Mouse (Mus musculus) cerebellum, adult 11 months (tissue): ENCODE results near the gene Nfia.

Experiments used
- DNase-seq: peaks from one replicate; pipeline ENCODE4 v3.0.0; 2022

Gene Nfia

GRCm38 (mm10) chr4:97968786-97969348, 196.3 kb downstream of the Nfia start:
- no peak for DNase-seq

DNA sequence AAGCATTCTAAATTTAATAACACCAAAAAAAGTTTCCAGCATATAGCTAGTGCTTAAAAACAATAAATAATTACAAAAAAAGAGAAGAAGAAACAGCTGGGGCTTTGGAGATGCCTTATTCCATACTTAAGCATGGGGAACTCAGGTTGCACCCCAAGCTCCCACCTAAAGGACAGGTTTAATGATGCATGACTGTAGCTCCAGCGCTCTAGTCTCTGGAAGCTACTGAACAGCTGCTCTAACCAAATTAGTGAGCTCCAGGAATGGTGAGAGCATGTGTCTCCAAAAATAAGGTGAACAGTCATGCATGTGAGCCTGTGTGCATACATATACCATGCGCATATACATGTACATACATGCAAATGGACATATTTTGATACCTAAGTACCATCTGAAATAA, 200.5 kb downstream of the Nfia start:
- DNase-seq: no peak

DNA sequence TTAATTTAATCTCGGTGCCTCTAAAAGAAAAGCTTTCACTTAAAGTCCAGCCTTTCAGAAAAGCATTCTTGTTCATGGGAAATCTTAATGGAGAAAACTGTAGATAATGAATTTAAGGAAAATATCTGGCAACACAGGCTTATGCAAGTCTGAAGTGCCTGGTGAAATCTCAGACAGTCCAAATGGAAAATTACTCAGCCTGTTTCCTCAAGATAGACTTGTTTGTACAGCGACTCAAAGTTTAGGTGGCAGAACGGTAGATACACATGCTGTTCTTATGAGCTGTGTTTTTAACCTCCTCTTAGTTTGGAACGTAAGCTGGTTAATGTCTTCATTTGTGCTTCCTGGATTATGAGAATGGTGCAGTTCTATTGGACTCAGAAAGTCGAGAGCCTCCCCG, 201.5 kb downstream of the Nfia start:
- no peak for DNase-seq

DNA sequence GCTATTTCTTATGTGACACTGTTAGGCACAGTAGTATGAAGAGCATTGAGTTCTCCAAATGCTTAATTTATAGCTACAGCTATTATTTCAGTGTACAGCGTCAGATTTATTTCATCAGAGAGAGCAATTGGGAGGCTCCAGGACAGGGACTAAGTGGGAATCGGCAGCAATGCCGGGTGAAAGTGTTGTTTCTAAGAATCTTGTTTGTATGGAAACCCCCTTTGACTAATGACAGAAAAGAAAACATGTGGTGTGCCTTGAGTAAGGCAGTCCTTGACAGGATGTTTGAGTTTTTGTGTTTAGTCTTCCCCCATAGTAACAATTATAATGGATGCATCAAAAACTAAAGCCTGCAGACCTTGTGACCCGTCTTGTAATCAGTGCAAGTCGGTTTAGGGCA, 204.4 kb downstream of the Nfia start:
- no peak for DNase-seq

GRCm38 (mm10) chr4:97984361-97984760, 211.8 kb downstream of the Nfia start:
- DNase-seq: no peak

GRCm38 (mm10) chr4:97986056-97986734, 213.7 kb downstream of the Nfia start:
- no peak for DNase-seq

DNA sequence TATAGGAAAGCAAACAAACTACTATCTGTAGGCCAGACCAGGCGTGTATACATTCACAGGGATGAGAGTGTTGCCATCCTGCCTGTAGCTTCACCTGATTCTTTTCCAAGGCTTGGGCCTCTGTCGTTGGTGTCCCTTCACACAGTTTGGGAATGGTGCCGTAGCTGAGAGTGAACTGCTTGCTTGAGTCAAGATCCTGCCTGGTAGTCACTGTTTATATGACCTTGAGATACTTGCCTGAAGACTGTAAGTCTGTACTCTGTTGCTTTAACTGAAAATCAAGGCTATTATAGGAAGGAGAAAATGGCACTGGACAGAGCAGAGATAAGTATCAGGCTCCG, 214.2 kb downstream of the Nfia start:
- no peak for DNase-seq

DNA sequence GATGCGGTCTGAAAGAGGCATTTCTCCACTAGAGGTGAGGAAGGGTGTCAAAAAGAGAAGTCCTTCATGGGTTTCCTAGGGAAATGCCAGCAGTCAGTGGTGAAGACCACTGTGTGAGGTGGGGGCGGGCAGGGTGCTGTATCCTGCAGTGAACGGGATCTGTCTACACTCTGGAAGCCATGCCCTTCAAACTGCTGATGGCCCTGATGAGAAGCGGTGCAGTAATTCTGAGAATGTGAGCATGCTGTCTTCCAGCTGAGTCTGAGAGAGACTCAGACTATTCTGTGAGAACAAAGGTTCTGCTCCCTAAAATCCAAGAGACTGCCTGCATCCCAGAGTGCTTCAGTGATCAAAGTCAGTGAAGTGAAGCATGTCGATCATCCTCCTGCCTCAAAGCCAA, 216.2 kb downstream of the Nfia start:
- DNase-seq: no peak

DNA sequence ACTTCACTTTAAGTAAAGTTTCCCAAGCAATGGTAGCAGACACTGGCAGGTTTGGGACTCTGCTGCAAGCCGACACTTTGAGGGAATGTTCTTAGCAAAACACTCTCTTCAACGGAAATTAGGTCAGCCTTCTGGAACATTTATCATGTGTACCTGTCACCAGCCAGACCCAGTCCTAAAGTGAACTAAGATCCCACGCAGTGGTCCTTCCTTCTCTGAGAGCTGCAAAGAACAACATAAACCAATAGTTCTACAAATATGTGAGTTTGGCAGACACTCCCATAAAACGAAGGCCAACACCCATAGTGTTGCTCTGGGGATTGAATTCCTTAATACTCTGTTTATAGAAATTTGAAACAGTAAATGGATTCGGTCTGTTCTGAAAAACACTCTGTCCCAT, 217.9 kb downstream of the Nfia start:
- no peak for DNase-seq

- no peak for DNase-seq
Observed at GRCm38 (mm10) chr4:97991395-97991794, 218.9 kb downstream of the Nfia start.

GRCm38 (mm10) chr4:97991880-97992279, 219.3 kb downstream of the Nfia start:
- DNase-seq: no peak

GRCm38 (mm10) chr4:97995911-97996712, 223.6 kb downstream of the Nfia start:
- DNase-seq: no peak

DNA sequence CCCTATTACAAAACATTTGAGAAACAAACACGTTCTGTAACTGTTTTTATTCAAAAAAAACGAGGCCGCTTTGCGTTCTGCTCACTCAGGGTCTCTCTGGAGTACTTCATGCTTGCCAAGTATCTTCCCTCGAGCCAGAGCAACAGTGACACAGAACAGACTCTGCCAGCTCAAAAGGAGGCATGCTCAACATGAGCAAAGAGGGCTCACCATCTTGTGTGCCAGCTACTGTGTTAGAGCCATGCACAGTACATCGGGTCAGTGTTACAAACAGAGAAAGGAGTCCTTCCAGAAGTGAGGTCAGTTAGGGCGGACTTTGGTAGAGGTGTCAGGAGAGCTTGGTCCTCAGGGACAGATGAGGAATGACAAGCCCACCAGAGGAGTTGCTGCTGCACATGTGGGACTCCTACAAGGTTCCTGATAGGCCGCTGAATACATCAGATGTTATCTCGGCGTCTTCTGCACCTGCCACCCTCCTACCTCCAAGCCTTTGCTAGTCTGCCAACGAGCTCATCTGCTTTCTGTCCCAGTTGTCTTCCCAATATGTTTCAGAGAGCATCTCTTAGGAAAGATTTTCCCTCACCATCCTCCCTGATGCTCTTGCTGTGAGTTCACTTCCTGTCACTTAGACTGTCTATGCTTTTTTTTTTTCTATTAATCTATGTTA, 224.8 kb downstream of the Nfia start:
- peak; percentile 16 for DNase-seq

DNA sequence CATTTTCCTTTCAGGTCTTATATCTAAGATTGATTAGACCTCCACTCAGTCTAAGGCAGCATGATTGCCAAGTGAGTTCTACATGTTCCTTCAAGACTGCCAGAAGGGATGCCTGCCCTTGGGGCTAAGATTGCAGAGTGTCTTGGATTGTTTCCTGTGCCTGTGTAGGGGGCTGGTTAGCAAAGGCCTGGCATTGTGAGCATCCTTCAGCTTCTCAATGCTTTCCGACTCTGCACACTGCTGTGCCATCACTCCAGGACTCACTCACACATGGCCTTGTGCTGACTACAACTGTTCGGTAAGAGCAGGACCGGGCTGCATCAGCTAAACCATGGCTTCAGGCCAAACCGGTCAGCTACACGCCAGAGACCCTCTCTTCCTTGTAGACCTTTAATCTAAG, 229.7 kb downstream of the Nfia start:
- DNase-seq: no peak

GRCm38 (mm10) chr4:98003323-98004107, 231.0 kb downstream of the Nfia start:
- no peak for DNase-seq

DNA sequence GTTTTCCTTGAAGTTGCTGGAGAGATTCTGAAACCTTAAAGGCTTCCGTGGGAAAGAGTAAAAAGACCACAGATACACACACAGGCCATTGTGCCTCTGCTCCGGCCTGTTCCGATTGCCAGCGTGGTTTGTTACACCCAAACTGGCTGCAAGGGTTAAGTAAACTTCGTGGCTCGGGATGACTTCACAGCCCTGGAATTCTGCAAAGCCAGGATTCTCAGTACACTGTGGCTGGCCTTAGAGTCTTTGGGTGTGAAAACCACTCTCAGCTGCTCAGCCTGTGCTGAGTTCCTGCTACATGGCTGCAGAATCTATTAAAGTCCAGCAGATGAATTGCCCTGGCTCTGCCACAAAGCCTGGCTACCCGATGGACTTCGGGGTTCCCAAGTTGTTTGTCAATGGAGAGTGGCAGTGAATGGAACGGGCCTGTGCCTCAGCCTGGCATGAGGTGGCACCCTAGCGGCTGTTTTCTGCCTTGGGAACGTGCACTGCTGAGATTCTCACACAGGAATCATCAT, 231.6 kb downstream of the Nfia start:
- DNase-seq: peak; percentile 17

GRCm38 (mm10) chr4:98004986-98005385, 232.5 kb downstream of the Nfia start:
- no peak for DNase-seq

- DNase-seq: no peak
Observed at GRCm38 (mm10) chr4:98008814-98009368, 236.4 kb downstream of the Nfia start.

DNA sequence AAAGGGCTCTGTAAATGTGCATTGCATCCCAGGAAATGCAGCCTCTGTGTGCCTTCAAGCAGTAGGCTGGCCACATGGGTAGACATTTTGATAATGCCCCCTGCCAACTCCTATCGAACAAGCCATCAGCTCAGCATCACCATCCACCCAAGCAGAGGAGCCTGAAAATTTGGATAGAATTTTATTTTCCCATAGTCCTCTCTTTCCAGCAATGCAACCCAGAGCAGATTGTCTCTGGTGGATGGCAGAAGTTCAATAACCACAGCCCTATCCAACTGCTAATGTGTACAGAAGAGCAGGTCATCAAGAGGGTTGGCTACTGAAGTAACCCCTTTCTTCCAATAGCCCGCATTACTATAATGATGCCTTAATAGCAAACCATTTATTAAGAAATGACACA, 237.4 kb downstream of the Nfia start:
- DNase-seq: no peak

- no peak for DNase-seq
Observed at GRCm38 (mm10) chr4:98019811-98020210, 247.3 kb downstream of the Nfia start.

- DNase-seq: no peak
Observed at GRCm38 (mm10) chr4:98020836-98021235, 248.3 kb downstream of the Nfia start.

GRCm38 (mm10) chr4:98023245-98023792, 250.8 kb downstream of the Nfia start:
- DNase-seq: no peak
